Mouse (Mus musculus) T-cell, adult 66 days (primary cell): ENCODE measurements around the gene Skiv2l. TPM values are rescaled to one million over a fixed set of nuclear protein-coding genes. Genes with fewer than 3 reads are reported as not detected.

Experiments
- total RNA-seq, 2 experiments: library from RNA; stranded (reverse); gene quantifications; 3 replicates in 1 of 2; 4 replicates in 1 of 2; pipeline ENCODE4 v1.2.4; 2023

Gene Skiv2l
- 100 to 1,000 TPM; 102 to 116 TPM for total RNA-seq

GRCm38 (mm10) chr17:34849722-34850516, at the start of gene Skiv2l, which contains the start of gene Nelfe:
Gene Skiv2l (minus strand): TSS chr17:34850210.
Gene Nelfe (plus strand): TSS chr17:34850391.

GRCm38 (mm10) chr17:34898160-34898586, 48.2 kb upstream of the Skiv2l start, which contains the start of the genes C2 and Ehmt2:
Gene C2 (minus strand): TSS chr17:34898265.
Gene Ehmt2 (plus strand): TSS chr17:34898469.

GRCm38 (mm10) chr17:34881683-34882310, 31.8 kb upstream of the Skiv2l start, which contains the start of gene Gm20547:
Gene Gm20547 (minus strand): TSS chr17:34882042.

GRCm38 (mm10) chr17:34879336-34879879, 29.4 kb upstream of the Skiv2l start, which contains the start of gene Zbtb12:
Gene Zbtb12 (plus strand): TSS chr17:34879483.

GRCm38 (mm10) chr17:34862416-34863081, 12.5 kb upstream of the Skiv2l start, which contains the start of gene Cfb:
Gene Cfb (minus strand): TSS chr17:34862518.

GRCm38 (mm10) chr17:34836856-34837221, 13.2 kb downstream of the Skiv2l start, which contains the start of the genes Stk19 and Dxo:
Gene Stk19 (minus strand): TSS chr17:34836945.
Gene Dxo (plus strand): TSS chr17:34837019.

GRCm38 (mm10) chr17:34804301-34804700, 45.7 kb downstream of the Skiv2l start, which contains the start of gene Cyp21a1:
Gene Cyp21a1 (minus strand): TSS chr17:34804561.

Other genes starting within 250 kb of the Skiv2l start
- 10 to 100 TPM; 39.2 to 39.6 TPM for gene Rnf5, start 246.5 kb downstream of the Skiv2l start, total RNA-seq
- gene Agpat1, start 245.9 kb downstream of the Skiv2l start, total RNA-seq = 10 to 100 TPM; 58.6 to 68.9 TPM
- gene Egfl8, start 234.2 kb downstream of the Skiv2l start, total RNA-seq = 1 to 10 TPM; 5.2 to 7.1 TPM
- 10 to 100 TPM; 28.1 to 31.6 TPM for gene Ppt2, start 221.7 kb downstream of the Skiv2l start, total RNA-seq
- gene Prrt1, start 220.7 kb downstream of the Skiv2l start, total RNA-seq = 10 to 100 TPM; 13.9 to 20.0 TPM
- 1 to 10 TPM; 2.1 to 3.5 TPM for gene Fkbpl, start 205.4 kb downstream of the Skiv2l start, total RNA-seq
- gene Atf6b, start 203.1 kb downstream of the Skiv2l start, total RNA-seq = 10 to 100 TPM; 46.2 to 55.1 TPM
- under 1 TPM in 1 of 2 experiments, not detected in 1; 0.09 TPM for gene Tnxb, start 179.7 kb downstream of the Skiv2l start, total RNA-seq
- gene C4b, start 106.3 kb downstream of the Skiv2l start, total RNA-seq = 1 to 10 TPM in 1 of 2 experiments, under 1 TPM in 1; 0.93 to 1.6 TPM
- gene Cyp21a1, start 45.6 kb downstream of the Skiv2l start, total RNA-seq = not detected
- gene Stk19, start 13.3 kb downstream of the Skiv2l start, total RNA-seq = 10 to 100 TPM; 57.0 to 64.6 TPM
- gene Dxo, start 13.2 kb downstream of the Skiv2l start, total RNA-seq = 10 to 100 TPM; 74.3 to 76.9 TPM
- 10 to 100 TPM; 29.5 to 31.1 TPM for gene Nelfe, start 181 bp upstream of the Skiv2l start, total RNA-seq
- gene Cfb, start 12.3 kb upstream of the Skiv2l start, total RNA-seq = under 1 TPM in 1 of 2 experiments, not detected in 1; 0.38 TPM
- gene Zbtb12, start 29.3 kb upstream of the Skiv2l start, total RNA-seq = 1 to 10 TPM; 4.7 to 5.7 TPM
- not detected for gene Gm20547, start 31.8 kb upstream of the Skiv2l start, total RNA-seq
- 1 to 10 TPM in 1 of 2 experiments, under 1 TPM in 1; 0.35 to 2.6 TPM for gene C2, start 48.1 kb upstream of the Skiv2l start, total RNA-seq
- gene Ehmt2, start 48.3 kb upstream of the Skiv2l start, total RNA-seq = 100 to 1,000 TPM; 127 to 138 TPM
- not detected for gene Slc44a4, start 64.3 kb upstream of the Skiv2l start, total RNA-seq
- 10 to 100 TPM; 43.5 to 54.2 TPM for gene Neu1, start 81.0 kb upstream of the Skiv2l start, total RNA-seq
- gene Hspa1b, start 109.0 kb upstream of the Skiv2l start, total RNA-seq = 10 to 100 TPM; 10.4 to 11.9 TPM
- gene Gm20481, start 119.7 kb upstream of the Skiv2l start, total RNA-seq = not detected
- gene Hspa1a, start 121.9 kb upstream of the Skiv2l start, total RNA-seq = 1 to 10 TPM; 3.2 to 3.6 TPM
- gene Hspa1l, start 122.5 kb upstream of the Skiv2l start, total RNA-seq = not detected
- 10 to 100 TPM; 31.7 to 37.8 TPM for gene Lsm2, start 131.7 kb upstream of the Skiv2l start, total RNA-seq
- gene Vars, start 150.8 kb upstream of the Skiv2l start, total RNA-seq = 100 to 1,000 TPM; 113 to 115 TPM
- under 1 TPM; 0.47 to 0.52 TPM for gene Vwa7, start 166.4 kb upstream of the Skiv2l start, total RNA-seq
- gene Sapcd1, start 177.8 kb upstream of the Skiv2l start, total RNA-seq = 1 to 10 TPM in 1 of 2 experiments, not detected in 1; 2.3 TPM
- gene Msh5, start 196.5 kb upstream of the Skiv2l start, total RNA-seq = 1 to 10 TPM; 2.0 to 3.3 TPM
- 100 to 1,000 TPM; 161 to 180 TPM for gene Clic1, start 199.8 kb upstream of the Skiv2l start, total RNA-seq
- 1 to 10 TPM in 1 of 2 experiments, under 1 TPM in 1; 0.86 to 4.1 TPM for gene Ddah2, start 208.8 kb upstream of the Skiv2l start, total RNA-seq
- gene Ly6g6c, start 215.2 kb upstream of the Skiv2l start, total RNA-seq = not detected
- not detected for gene Mpig6b, start 216.0 kb upstream of the Skiv2l start, total RNA-seq
- gene Ly6g6e, start 226.7 kb upstream of the Skiv2l start, total RNA-seq = not detected
- gene Ly6g6d, start 227.9 kb upstream of the Skiv2l start, total RNA-seq = not detected
- not detected for gene Ly6g6f, start 235.4 kb upstream of the Skiv2l start, total RNA-seq
- 10 to 100 TPM; 73.4 to 81.3 TPM for gene Abhd16a, start 239.1 kb upstream of the Skiv2l start, total RNA-seq